Mouse (Mus musculus) heart, postnatal 10 days (tissue): Measurements from ENCODE around the gene Acoxl. TPM values are rescaled to one million over a fixed set of nuclear protein-coding genes. Genes with fewer than 3 reads are reported as not detected.
A peak's percentile ranks its signal among the peaks of the same experiment; 100 is the strongest.
"Not testable (repeated sequence)": the region's sequence is repeated elsewhere in the genome, so short reads cannot be mapped to it uniquely, and the experiment has no call there.

Experiments used
- DNase-seq, 2 experiments: peaks; one replicate each; pipeline ENCODE4 v3.0.0; 2021
- intact Hi-C: fragments of 180-260 bp; cut with DNase I; formaldehyde crosslinking; loops from one replicate; pipeline ENCODE4 v1.15.1; 2025
- total RNA-seq, 2 experiments: library from RNA; stranded (reverse); gene quantifications; 2 replicates each; pipeline ENCODE4 v1.2.3; 2021

Gene Acoxl
- total RNA-seq, 2 experiments from 2014 or later, result 0.10 TPM; not detected in 1

- intact Hi-C loops, result no loop called here
These were observed 257.4 kb downstream of the Acoxl start for GRCm38 (mm10) chr2:128096070-128096469.

GRCm38 (mm10) chr2:128098118-128098517 lies 259.4 kb downstream of the Acoxl start:
- DNase-seq, intact Hi-C loops: not testable (repeated sequence)

More at GRCm38 (mm10) chr2:128096070-128096469, 257.4 kb downstream of the Acoxl start:
- no peak for DNase-seq

- intact Hi-C loops, result no loop called here
- no peak for DNase-seq
These were observed 263.4 kb downstream of the Acoxl start for GRCm38 (mm10) chr2:128102086-128102485.

GRCm38 (mm10) chr2:128104815-128105214 lies 266.1 kb downstream of the Acoxl start:
- intact Hi-C loops, result no loop called here

GRCm38 (mm10) chr2:128105651-128106050 lies 267.0 kb downstream of the Acoxl start:
- intact Hi-C loops, result no loop called here
- no peak for DNase-seq

More at GRCm38 (mm10) chr2:128104815-128105214, 266.1 kb downstream of the Acoxl start:
- DNase-seq, result peak in 1 of 2 experiments; percentile 37

- DNase-seq, result no peak
- intact Hi-C loops, result no loop called here
These were observed 272.9 kb downstream of the Acoxl start for GRCm38 (mm10) chr2:128111537-128111936.

- intact Hi-C loops, result no loop called here
- DNase-seq, result no peak
These were observed 275.9 kb downstream of the Acoxl start for GRCm38 (mm10) chr2:128114621-128115020.

- intact Hi-C loops, result no loop called here
- DNase-seq, result no peak
These were observed 276.9 kb downstream of the Acoxl start for GRCm38 (mm10) chr2:128115579-128115978.

GRCm38 (mm10) chr2:128117605-128118004 lies 278.9 kb downstream of the Acoxl start:
- intact Hi-C loops, result no loop called here
- DNase-seq, result no peak

GRCm38 (mm10) chr2:128118971-128119370 lies 280.3 kb downstream of the Acoxl start:
- intact Hi-C loops, result no loop called here
- DNase-seq, result no peak

GRCm38 (mm10) chr2:128122491-128122890 lies 283.8 kb downstream of the Acoxl start:
- DNase-seq, result peak; percentile 75 to 80
- intact Hi-C loops, result loop anchor here (1.0 to 5.0 kb wide), 3 partner anchors 40 to 274 kb away; no protein-coding TSS in a partner anchor

GRCm38 (mm10) chr2:128122891-128123771 lies 284.5 kb downstream of the Acoxl start:
- peak; percentile 51 to 53 for DNase-seq
- intact Hi-C loops, result loop anchor here (1.0 to 5.0 kb wide), 4 partner anchors 41 to 450 kb away; no protein-coding TSS in a partner anchor

- DNase-seq, result peak in 1 of 2 experiments; percentile 29
- intact Hi-C loops, result loop anchor here (1.0 to 5.0 kb wide), 2 partner anchors 42 to 449 kb away; no protein-coding TSS in a partner anchor
These were observed 285.4 kb downstream of the Acoxl start for GRCm38 (mm10) chr2:128123921-128124683.

GRCm38 (mm10) chr2:128124693-128125092 lies 286.0 kb downstream of the Acoxl start:
- DNase-seq, result peak in 1 of 2 experiments; percentile 21
- intact Hi-C loops, result loop anchor here (5.0 kb wide), 3 partner anchors 42 to 153 kb away; no protein-coding TSS in a partner anchor

- peak; percentile 97 to 98 for DNase-seq
- intact Hi-C loops, result loop anchor here (2.0 to 5.0 kb wide), 4 partner anchors 51 to 187 kb away; no protein-coding TSS in a partner anchor
These were observed 287.2 kb downstream of the Acoxl start, which contains the start of gene Bcl2l11 for GRCm38 (mm10) chr2:128125635-128126470. Bcl2l11 (plus strand) TSS chr2:128126038.

- DNase-seq, result peak in 1 of 2 experiments; percentile 63
- intact Hi-C loops, result loop anchor here (2.0 to 5.0 kb wide), 4 partner anchors 50 to 186 kb away; no protein-coding TSS in a partner anchor
These were observed 287.9 kb downstream of the Acoxl start for GRCm38 (mm10) chr2:128126591-128127051.

- peak; percentile 96 to 97 for DNase-seq
- intact Hi-C loops, result loop anchor here (2.0 to 5.0 kb wide), 4 partner anchors 50 to 186 kb away; no protein-coding TSS in a partner anchor
These were observed 288.5 kb downstream of the Acoxl start for GRCm38 (mm10) chr2:128127121-128127671.

- intact Hi-C loops, result loop anchor here (2.0 to 5.0 kb wide), 4 partner anchors 49 to 185 kb away; no protein-coding TSS in a partner anchor
- peak; percentile 88 to 91 for DNase-seq
These were observed 289.1 kb downstream of the Acoxl start for GRCm38 (mm10) chr2:128127691-128128292.

GRCm38 (mm10) chr2:128128532-128128931 lies 289.9 kb downstream of the Acoxl start:
- DNase-seq, result no peak
- intact Hi-C loops, result loop anchor here (5.0 kb wide), 2 partner anchors 119 to 149 kb away; no protein-coding TSS in a partner anchor
